Mouse (Mus musculus): ENCODE measurements around the gene Fitm1.

The Fitm1 gene

GRCm38 (mm10) chr14:55575302-55575701, at the start of gene Fitm1:
Gene Fitm1, plus strand, starts transcription at chr14:55575617.
- DNase-seq (ENCODE audit: extremely low spot score, low spot score), result no peak

- no peak for DNase-seq (ENCODE audit: extremely low spot score, low spot score)
Measured at GRCm38 (mm10) chr14:55526674-55527073, 48.7 kb upstream of the Fitm1 start.

DNA sequence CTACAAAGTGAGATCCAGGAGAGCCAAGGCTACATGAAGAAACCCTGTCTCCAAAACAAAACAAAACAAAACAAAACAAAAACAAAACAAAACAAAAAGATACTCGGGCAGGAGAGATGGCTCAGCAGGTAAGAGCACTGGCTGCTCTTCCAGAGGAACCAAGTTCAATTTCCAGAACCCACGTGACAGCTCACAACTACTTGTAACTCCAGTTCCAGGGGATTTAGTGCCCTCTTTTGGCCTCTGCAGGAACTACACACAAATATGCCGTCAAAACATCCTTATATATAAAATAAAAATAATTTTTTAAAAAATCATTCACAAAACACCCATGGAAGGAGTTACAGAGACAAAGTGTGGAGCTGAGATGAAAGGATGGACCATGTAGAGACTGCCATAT, 47.5 kb upstream of the Fitm1 start:
- no peak for DNase-seq (ENCODE audit: extremely low spot score, low spot score)

DNA sequence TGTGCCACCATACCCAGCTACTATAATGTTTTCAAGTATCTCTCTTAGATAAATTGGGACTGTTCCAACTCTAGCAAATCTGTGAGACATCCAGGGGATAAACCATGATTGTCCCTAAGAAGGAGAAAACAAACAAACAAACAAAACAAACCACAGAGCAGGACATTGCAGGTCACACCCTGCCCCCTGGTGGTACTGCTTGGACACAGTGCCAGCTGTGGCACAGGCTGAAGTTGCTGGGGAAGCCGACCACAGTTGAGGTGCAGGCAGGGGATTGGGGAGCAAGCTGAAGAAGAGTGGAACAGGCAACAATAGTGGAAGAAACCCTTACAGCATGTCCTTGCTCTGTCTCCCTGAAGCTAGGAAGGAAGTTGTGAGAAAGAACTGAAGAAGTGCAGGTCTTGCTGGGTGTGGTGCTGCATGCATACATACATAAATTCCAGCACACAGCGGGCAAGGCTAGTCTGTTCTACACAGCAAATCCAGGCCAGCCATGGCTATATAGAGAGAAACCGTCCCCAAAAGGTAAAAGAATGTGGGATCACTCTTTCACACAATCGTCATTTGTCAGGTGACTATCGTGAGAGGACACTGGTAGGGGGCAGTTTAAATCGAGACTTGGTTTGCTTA, 39.2 kb upstream of the Fitm1 start:
- DNase-seq (ENCODE audit: extremely low spot score, low spot score), result peak; percentile 30

- peak; percentile 83 for DNase-seq (ENCODE audit: extremely low spot score, low spot score)
Measured at GRCm38 (mm10) chr14:55540067-55540786, 35.2 kb upstream of the Fitm1 start, which contains the start of gene Pck2. Gene Pck2, plus strand, starts transcription at chr14:55540266.

DNA sequence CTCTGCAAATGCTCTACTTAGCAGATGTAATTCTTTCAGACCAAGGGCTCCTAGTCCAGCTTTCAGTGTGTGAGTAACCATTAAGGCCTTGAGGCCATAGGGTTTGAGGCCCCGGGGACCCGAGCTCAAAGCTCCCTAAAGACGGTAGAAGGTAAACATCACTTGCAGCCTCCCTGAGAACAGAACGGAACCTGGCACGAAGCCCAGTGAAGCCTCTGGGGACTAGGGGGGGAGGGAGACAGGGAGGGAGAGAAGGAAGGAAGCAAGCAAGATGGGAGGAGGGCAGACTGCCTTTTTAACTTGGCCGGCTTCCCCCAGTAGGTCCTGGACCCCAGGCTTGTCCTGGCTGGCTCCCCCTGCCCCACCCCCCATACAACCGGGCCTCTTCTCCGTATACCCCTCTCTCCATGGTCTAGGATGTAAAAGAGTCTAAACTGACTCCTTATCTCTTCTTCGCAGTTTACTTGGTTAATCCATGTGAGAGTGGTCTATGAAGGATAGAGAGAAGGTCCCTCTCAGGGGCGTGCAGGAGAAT, 34.6 kb upstream of the Fitm1 start:
- peak; percentile 47 for DNase-seq (ENCODE audit: extremely low spot score, low spot score)

GRCm38 (mm10) chr14:55542268-55542667, 33.1 kb upstream of the Fitm1 start:
- DNase-seq (ENCODE audit: extremely low spot score, low spot score), result no peak

- no peak for DNase-seq (ENCODE audit: extremely low spot score, low spot score)
Measured at GRCm38 (mm10) chr14:55544334-55544733, 31.1 kb upstream of the Fitm1 start.

- DNase-seq (ENCODE audit: extremely low spot score, low spot score), result no peak
Measured at GRCm38 (mm10) chr14:55550191-55550590, 25.2 kb upstream of the Fitm1 start.

GRCm38 (mm10) chr14:55551347-55551746, 24.1 kb upstream of the Fitm1 start:
- no peak for DNase-seq (ENCODE audit: extremely low spot score, low spot score)

DNA sequence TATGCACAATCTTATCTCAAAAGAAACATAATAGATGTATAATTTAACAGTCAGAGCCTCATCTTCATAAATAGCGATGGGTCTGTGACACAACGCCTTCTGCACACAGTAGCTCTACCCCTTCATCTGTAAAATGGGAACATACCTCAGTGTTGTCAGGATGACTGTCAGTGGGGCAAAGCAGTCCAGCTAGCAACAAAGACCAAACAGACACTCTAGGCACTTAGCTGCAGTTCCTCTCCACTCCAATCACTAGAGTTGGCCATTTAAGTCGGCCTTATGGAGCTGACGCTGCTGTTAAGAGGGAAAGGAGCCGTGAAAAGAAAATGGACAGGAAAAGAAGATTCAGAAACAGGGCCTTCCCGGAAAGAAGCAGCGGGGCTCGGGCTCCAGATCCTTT, 23.6 kb upstream of the Fitm1 start:
- no peak for DNase-seq (ENCODE audit: extremely low spot score, low spot score)

- no peak for DNase-seq (ENCODE audit: extremely low spot score, low spot score)
Measured at GRCm38 (mm10) chr14:55554635-55555034, 20.8 kb upstream of the Fitm1 start.

DNA sequence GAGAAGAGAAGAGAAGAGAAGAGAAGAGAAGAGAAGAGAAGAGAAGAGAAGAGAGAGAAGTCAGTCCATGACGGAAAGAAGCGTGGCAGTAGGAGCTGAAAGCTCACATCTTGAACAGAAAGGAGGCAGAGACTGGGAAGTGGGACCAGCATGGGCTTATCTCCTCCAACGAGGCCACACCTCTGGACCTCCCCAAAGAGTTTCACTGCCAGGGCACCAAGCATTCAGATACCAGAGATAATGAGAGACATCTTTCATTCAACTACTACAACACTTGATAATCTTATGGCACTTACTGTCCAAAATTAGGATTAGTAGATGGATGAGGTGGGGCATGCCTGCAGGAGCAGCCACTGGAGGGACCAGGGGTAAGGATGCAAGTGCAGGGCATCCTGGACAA, 19.6 kb upstream of the Fitm1 start:
- no peak for DNase-seq (ENCODE audit: extremely low spot score, low spot score)

DNA sequence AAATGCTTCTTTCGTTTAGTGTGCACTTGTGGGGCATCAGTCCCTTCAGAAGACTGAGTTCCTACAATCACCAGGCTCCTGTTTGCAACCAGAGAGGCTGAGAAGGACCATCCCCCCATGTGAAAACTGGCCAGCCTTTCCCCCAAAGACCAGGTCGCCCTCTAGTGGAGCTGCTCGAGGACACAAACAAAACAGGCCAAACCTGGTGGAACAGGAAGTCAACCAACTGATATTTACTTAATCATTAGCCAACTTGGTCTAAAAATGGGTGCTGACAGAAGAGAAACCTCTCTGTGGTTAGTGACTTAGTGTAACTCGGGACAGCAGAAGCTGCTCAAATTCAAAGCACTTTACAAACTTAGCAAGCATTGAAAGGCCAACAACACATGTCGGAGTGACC, 18.4 kb upstream of the Fitm1 start:
- DNase-seq (ENCODE audit: extremely low spot score, low spot score), result peak; percentile 61

GRCm38 (mm10) chr14:55557587-55557986, 17.8 kb upstream of the Fitm1 start:
- no peak for DNase-seq (ENCODE audit: extremely low spot score, low spot score)

DNA sequence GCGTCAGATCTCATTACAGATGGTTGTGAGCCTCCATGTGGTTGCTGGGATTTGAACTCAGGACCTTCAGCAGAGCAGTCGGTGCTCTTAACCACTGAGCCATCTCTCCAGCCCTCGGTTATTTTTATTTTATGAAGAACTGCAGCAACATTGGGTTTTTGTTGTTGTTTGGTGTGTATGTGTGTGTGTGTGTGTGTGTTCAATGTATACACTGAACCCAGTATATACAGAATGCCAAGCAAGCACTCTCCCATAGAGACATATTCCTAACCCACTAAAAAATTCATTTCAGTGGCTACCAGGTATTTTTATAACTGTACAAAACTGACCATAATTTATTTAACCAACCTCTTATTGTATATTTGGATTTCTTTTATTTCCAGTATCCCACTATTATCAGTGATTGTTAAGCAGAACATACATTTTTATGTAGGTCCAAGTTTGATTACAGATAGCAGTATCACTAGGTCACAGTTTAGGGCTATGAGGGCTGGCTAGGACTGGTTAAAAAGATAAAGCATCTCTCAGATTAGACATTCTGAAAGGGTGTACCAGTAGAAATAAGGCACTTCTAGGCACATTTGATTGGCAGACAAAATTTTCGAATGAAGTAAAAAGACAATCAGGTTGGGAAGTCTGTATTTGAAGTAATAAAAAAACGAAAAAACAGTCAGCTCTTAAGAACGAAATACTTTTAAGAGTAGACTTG, 16.5 kb upstream of the Fitm1 start:
- no peak for DNase-seq (ENCODE audit: extremely low spot score, low spot score)

DNA sequence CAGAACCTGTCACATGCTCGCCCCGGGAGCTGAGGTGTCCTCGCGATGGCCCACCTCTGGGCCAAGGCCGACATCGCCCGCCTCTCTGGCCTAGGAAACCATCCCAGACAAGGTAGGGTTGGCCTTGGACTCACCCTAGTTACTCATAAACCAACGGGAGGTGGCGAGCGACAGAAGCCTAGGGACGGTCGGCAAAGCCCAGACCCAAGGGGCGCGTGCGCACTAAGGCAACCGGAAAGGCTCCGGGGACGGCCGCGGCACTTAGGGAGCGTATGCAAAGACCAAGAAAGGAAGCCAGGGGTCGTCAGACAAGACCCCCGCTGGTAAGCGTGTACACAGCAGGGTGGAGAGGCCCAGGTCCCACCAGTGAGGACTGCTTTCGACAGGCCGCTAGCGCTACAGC, 15.6 kb upstream of the Fitm1 start, which contains the start of gene Dcaf11:
TSS of gene Dcaf11 (plus strand) at position 208 of the 403 bp plus-strand sequence.
- DNase-seq (ENCODE audit: extremely low spot score, low spot score), result peak; percentile 93

DNA sequence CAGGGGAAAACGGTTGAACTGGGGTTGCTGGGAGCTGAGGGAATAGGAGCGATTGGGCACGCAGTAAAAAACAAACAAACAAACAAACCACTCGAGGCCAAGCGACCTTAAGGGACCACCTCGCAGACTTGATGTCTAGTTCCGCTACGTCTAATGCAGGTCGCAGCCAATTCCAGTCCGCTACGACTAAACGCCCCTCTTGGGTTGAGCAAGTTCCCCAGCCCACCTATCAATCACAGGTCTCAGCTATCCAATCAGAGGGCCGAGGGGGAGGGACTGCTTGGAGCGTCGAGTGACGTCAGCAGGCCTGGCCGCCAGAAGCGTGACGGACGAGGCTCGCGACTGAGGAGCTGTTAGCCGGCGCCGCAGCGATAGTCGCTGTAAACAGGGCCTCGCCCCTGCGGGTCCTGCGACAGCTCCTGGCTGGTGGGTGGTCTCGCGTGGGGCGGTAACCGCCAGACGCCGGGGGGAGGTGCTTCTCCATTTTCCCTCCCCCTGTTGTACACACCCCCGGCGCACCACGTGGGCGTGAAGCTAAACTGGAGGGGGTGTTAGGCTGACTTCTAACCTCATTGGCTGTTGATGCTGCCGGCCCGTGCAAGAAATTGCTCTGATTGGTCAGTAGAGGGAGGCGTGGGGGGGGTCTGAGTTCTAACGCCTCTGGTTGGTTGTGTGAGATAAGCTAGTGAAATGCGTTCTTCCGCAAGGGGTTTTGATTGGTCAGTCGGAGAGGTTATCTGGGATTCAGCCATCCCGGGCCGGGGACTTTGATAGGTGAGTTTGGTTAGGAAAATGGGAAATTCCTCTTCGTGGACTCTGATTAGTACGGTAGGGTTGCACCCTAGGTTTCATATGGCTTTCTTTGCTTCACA, 15.0 kb upstream of the Fitm1 start, which contains the start of gene A730061H03Rik:
TSS of gene A730061H03Rik (minus strand) at position 205 of the 872 bp plus-strand sequence.
- peak; percentile 98 for DNase-seq (ENCODE audit: extremely low spot score, low spot score)

DNA sequence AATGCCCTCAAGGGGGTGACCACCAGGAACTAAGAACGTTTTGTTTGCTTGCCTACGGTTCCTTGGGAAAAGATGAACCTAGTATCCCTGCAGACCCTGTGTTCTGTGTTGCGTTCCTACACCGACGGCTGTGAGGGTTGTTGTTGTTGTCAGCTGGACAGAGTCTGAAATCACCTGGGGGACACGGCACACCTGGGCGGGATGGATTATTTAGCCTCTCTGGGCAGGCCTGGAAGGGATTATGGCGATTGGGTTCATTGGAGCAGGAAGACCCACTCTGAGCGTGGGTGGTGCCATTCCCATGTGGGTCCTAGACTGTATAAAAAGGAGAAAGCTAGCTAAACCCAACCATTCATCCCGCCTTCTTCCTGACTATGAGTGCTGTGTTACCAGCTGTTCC, 13.6 kb upstream of the Fitm1 start:
- DNase-seq (ENCODE audit: extremely low spot score, low spot score), result no peak

DNA sequence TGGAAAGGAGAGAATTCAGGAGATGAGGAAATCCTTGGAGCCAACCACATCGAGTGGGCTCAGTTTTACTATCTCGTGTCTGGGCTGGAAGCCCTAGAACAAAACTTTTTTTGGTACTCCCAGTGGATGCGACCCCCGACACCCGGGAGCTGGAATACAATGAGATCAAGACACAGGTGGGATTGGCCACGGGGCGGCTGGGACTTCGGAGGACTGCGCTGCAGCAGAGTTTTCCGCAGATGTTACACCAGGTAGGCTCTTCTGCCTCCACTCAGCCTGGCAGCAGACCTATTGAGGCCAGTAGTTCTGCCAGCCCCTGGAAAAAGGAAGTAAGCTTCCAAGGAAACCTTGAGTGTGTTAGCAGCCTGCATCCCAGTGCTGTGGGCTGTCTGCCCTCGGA, 12.2 kb upstream of the Fitm1 start:
- no peak for DNase-seq (ENCODE audit: extremely low spot score, low spot score)

GRCm38 (mm10) chr14:55565748-55566147, 9.7 kb upstream of the Fitm1 start:
- DNase-seq (ENCODE audit: extremely low spot score, low spot score), result no peak
